Mouse (Mus musculus) heart, postnatal 0 days (tissue): ENCODE measurements around the gene Casp7.

Experiments used
- CTCF ChIP-seq: IDR thresholded peaks from 2 replicates; pipeline ENCODE4 v1.5.1; 2016; ENCODE audit warnings: antibody characterized with exemption, control low read depth, low read depth
- EP300 ChIP-seq: IDR thresholded peaks from 2 replicates; pipeline ENCODE4 v1.6.1; 2016; ENCODE audit warnings: antibody characterized with exemption, low read depth

- TF ChIP-seq CTCF (no peak), EP300 (no peak)
Measured at GRCm38 (mm10) chr19:56476546-56476945, 79.6 kb downstream of the Casp7 start.
